Mouse (Mus musculus) left cerebral cortex, adult 18-20 months (tissue): Measurements from ENCODE around the gene Ppcdc. TPM values are rescaled to one million over a fixed set of nuclear protein-coding genes. Genes with fewer than 3 reads are reported as not detected.

Experiments used
- DNase-seq, 2 experiments: peaks; one replicate each; pipeline ENCODE4 v3.0.0; 2021 to 2022; ENCODE audit warnings: low spot score in 2 of 2, mixed read lengths in 1 of 2
- total RNA-seq, 2 experiments: library from RNA; stranded (reverse); gene quantifications; 2 replicates each; pipeline ENCODE4 v1.2.3; 2021

Gene Ppcdc
- total RNA-seq, 2 experiments from 2014 or later, result 14.3 TPM

GRCm38 (mm10) chr9:57384621-57385020 lies 55.3 kb downstream of the Ppcdc start:
- no peak for DNase-seq

GRCm38 (mm10) chr9:57360999-57361398 lies 78.9 kb downstream of the Ppcdc start:
- no peak for DNase-seq

- no peak for DNase-seq
Observed at GRCm38 (mm10) chr9:57354377-57355183, 85.3 kb downstream of the Ppcdc start.

GRCm38 (mm10) chr9:57351277-57351676 lies 88.6 kb downstream of the Ppcdc start:
- no peak for DNase-seq

GRCm38 (mm10) chr9:57345902-57346301 lies 94.0 kb downstream of the Ppcdc start:
- no peak for DNase-seq

GRCm38 (mm10) chr9:57343752-57344151 lies 96.2 kb downstream of the Ppcdc start:
- DNase-seq, result no peak

- DNase-seq, result no peak
Observed at GRCm38 (mm10) chr9:57342906-57343474, 96.9 kb downstream of the Ppcdc start.

GRCm38 (mm10) chr9:57342186-57342585 lies 97.7 kb downstream of the Ppcdc start:
- DNase-seq, result no peak

- DNase-seq, result no peak
Observed at GRCm38 (mm10) chr9:57340361-57340760, 99.6 kb downstream of the Ppcdc start.

- no peak for DNase-seq
Observed at GRCm38 (mm10) chr9:57339577-57340210, 100.2 kb downstream of the Ppcdc start.

GRCm38 (mm10) chr9:57338706-57339105 lies 101.2 kb downstream of the Ppcdc start:
- DNase-seq, result no peak

Other genes starting within 250 kb of the Ppcdc start
- not detected for gene Trcg1, start 203.6 kb downstream of the Ppcdc start, total RNA-seq
- 10 to 100 TPM; 14.1 to 18.9 TPM for gene 1700017B05Rik, start 177.5 kb downstream of the Ppcdc start, total RNA-seq
- gene Scamp5, start 27.9 kb upstream of the Ppcdc start, total RNA-seq, result 100 to 1,000 TPM; 381 to 400 TPM
- 10 to 100 TPM; 17.6 to 18.5 TPM for gene Rpp25, start 63.9 kb upstream of the Ppcdc start, total RNA-seq
- gene Cox5a, start 81.2 kb upstream of the Ppcdc start, total RNA-seq, result 100 to 1,000 TPM; 410 to 481 TPM
- gene Fam219b, start 97.4 kb upstream of the Ppcdc start, total RNA-seq, result 10 to 100 TPM; 17.6 to 25.6 TPM
- gene Mpi, start 112.6 kb upstream of the Ppcdc start, total RNA-seq, result 10 to 100 TPM; 66.0 to 69.4 TPM
- gene Scamp2, start 120.8 kb upstream of the Ppcdc start, total RNA-seq, result 10 to 100 TPM; 20.9 to 23.1 TPM
- 10 to 100 TPM; 28.9 to 33.5 TPM for gene Ulk3, start 149.3 kb upstream of the Ppcdc start, total RNA-seq
- 10 to 100 TPM; 13.0 to 13.6 TPM for gene Cplx3, start 166.2 kb upstream of the Ppcdc start, total RNA-seq
- not detected for gene Lman1l, start 180.7 kb upstream of the Ppcdc start, total RNA-seq
- gene Csk, start 213.5 kb upstream of the Ppcdc start, total RNA-seq, result 10 to 100 TPM; 35.1 to 37.0 TPM
- not detected for gene Cyp1a2, start 243.6 kb upstream of the Ppcdc start, total RNA-seq
- gene Cyp1a1, start 247.8 kb upstream of the Ppcdc start, total RNA-seq, result under 1 TPM in 1 of 2 experiments, not detected in 1; 0.16 TPM